Mouse (Mus musculus): Measurements from ENCODE around the gene Fmod. TPM values are rescaled to one million over a fixed set of nuclear protein-coding genes. Genes with fewer than 3 reads are reported as not detected.
A peak's percentile ranks its signal among the peaks of the same experiment; 100 is the strongest.

Fmod gene
- polyA plus RNA-seq (2014; fragmentation: Nextera tagmentation; extraction: Ambion mirVana), result 40.8 and 44.2 TPM in 2 replicates

- no peaks in the 10 kb centered on the region for H3K36me3 ChIP-seq (ENCODE audit: control insufficient read depth, insufficient read depth, low read length)
- no peaks in the 10 kb centered on the region for H3K9me3 ChIP-seq (ENCODE audit: control insufficient read depth, low read length)
- H3K27me3 ChIP-seq (replicated peaks; ENCODE audit: control insufficient read depth, insufficient read depth, low read length), result no peaks in the 10 kb centered on the region
- peaks cover 7% of the 10 kb centered on the region; the same call in 1 of the 2 replicates for H3K4me1 ChIP-seq (ENCODE audit: control insufficient read depth, insufficient read depth, low read length)
- peak within 1 kb of the TSS; percentile 36 for H3K4me2 ChIP-seq (ENCODE audit: low read depth, low read length)
- peak within 1 kb of the TSS; percentile 7 for H3K4me3 ChIP-seq (ENCODE audit: low read depth, low read length)
- DNase-seq (ENCODE audit: low spot score), result peak; percentile 69
- peak; percentile 74; the same call in 1 of the 2 replicates for ATAC-seq (ENCODE audit: low read depth)
- 24% methylated on average over 9 of the region's 9 CpGs for WGBS
- peak within 1 kb of the TSS; percentile 1; the same call in 1 of the 2 replicates for H3K27ac ChIP-seq (replicated peaks; ENCODE audit: low read depth, low read length)
- no peak within 1 kb of the TSS for H3K9ac ChIP-seq (ENCODE audit: low read depth, low read length)
Measured at GRCm38 (mm10) chr1:134037172-134037571, at the start of gene Fmod. TSS of gene Fmod (plus strand) at chr1:134037254.

DNA sequence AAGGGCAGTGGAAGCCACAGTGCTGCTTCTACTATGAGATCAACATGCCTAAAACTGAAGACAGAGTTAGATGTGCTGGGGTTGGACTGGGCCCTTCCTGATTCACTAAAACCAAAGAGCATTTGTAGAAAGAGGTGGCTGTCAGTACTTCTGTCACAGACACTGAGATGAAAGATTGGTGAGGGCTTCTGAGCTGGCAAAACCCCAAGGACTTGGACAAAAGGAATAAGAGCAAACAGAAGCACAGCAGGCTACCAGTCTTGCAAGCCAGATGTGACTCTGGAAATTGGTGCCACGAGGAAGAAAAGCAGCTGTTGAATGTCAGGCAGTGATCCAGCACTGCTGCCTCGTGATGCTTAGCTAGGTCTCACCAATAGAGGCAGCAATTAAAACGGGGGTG is 48.2 kb upstream of the Fmod start:
- WGBS, result 14% methylated on average over 3 of the region's 3 CpGs
- H3K9ac ChIP-seq (ENCODE audit: low read depth, low read length), result no peak overlapping the region
- H3K4me2 ChIP-seq (ENCODE audit: low read depth, low read length), result no peak overlapping the region
- no peak overlapping the region for H3K4me3 ChIP-seq (ENCODE audit: low read depth, low read length)
- DNase-seq (ENCODE audit: low spot score) (peak; percentile 48), ATAC-seq (ENCODE audit: low read depth) (no peak)
- H3K27me3 ChIP-seq (replicated peaks; ENCODE audit: control insufficient read depth, insufficient read depth, low read length), result no peaks in the 10 kb centered on the region
- no peaks in the 10 kb centered on the region for H3K36me3 ChIP-seq (ENCODE audit: control insufficient read depth, insufficient read depth, low read length)
- no peaks in the 10 kb centered on the region; the same call in 1 of the 2 replicates for H3K4me1 ChIP-seq (ENCODE audit: control insufficient read depth, insufficient read depth, low read length)
- peaks cover 5% of the 10 kb centered on the region; the same call in 1 of the 2 replicates for H3K9me3 ChIP-seq (ENCODE audit: control insufficient read depth, low read length)
- H3K27ac ChIP-seq (replicated peaks; ENCODE audit: low read depth, low read length), result no peak overlapping the region

DNA sequence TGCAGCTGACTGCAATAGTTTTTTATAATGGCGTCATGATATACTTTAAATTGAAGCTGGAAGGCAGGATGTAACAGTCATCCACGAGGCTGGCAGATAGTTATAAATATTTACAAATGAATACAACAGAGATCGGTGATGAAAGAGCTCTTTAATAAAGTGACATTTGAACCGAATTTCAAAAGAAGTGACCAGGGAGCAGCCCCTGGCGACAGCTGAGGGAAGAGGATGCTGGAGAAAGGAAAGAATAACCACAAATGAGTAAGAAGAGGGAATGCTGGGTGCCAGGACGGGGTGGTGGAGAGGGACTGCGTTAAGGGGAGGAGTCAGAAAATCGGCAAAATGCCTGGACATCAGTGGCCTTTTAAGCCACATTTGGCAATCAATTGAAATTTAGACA is 45.8 kb upstream of the Fmod start:
- no peak for DNase-seq (ENCODE audit: low spot score)
- H3K4me1 ChIP-seq (ENCODE audit: control insufficient read depth, insufficient read depth, low read length), result no peaks in the 10 kb centered on the region; the same call in 1 of the 2 replicates
- H3K27me3 ChIP-seq (replicated peaks; ENCODE audit: control insufficient read depth, insufficient read depth, low read length), result no peaks in the 10 kb centered on the region
- H3K4me2 ChIP-seq (ENCODE audit: low read depth, low read length), result no peak overlapping the region
- no peaks in the 10 kb centered on the region for H3K36me3 ChIP-seq (ENCODE audit: control insufficient read depth, insufficient read depth, low read length)
- WGBS, result 64% methylated on average over 8 of the region's 8 CpGs
- no peak overlapping the region for H3K9ac ChIP-seq (ENCODE audit: low read depth, low read length)
- no peak overlapping the region for H3K27ac ChIP-seq (replicated peaks; ENCODE audit: low read depth, low read length)
- H3K4me3 ChIP-seq (ENCODE audit: low read depth, low read length), result no peak overlapping the region
- no peaks in the 10 kb centered on the region for H3K9me3 ChIP-seq (ENCODE audit: control insufficient read depth, low read length)
- no peak for ATAC-seq (ENCODE audit: low read depth)

- DNase-seq (ENCODE audit: low spot score) (no peak), ATAC-seq (ENCODE audit: low read depth) (no peak)
- H3K4me1 ChIP-seq (ENCODE audit: control insufficient read depth, insufficient read depth, low read length), result no peaks in the 10 kb centered on the region
- H3K27me3 ChIP-seq (replicated peaks; ENCODE audit: control insufficient read depth, insufficient read depth, low read length), result no peaks in the 10 kb centered on the region
- no peak overlapping the region for H3K4me2 ChIP-seq (ENCODE audit: low read depth, low read length)
- H3K9me3 ChIP-seq (ENCODE audit: control insufficient read depth, low read length), result no peaks in the 10 kb centered on the region
- no peak overlapping the region for H3K27ac ChIP-seq (replicated peaks; ENCODE audit: low read depth, low read length)
- H3K36me3 ChIP-seq (ENCODE audit: control insufficient read depth, insufficient read depth, low read length), result no peaks in the 10 kb centered on the region
- H3K9ac ChIP-seq (ENCODE audit: low read depth, low read length), result no peak overlapping the region
- no peak overlapping the region for H3K4me3 ChIP-seq (ENCODE audit: low read depth, low read length)
- 72% methylated on average over 7 of the region's 7 CpGs for WGBS
Measured at GRCm38 (mm10) chr1:134005490-134005889, 31.6 kb upstream of the Fmod start.

DNA sequence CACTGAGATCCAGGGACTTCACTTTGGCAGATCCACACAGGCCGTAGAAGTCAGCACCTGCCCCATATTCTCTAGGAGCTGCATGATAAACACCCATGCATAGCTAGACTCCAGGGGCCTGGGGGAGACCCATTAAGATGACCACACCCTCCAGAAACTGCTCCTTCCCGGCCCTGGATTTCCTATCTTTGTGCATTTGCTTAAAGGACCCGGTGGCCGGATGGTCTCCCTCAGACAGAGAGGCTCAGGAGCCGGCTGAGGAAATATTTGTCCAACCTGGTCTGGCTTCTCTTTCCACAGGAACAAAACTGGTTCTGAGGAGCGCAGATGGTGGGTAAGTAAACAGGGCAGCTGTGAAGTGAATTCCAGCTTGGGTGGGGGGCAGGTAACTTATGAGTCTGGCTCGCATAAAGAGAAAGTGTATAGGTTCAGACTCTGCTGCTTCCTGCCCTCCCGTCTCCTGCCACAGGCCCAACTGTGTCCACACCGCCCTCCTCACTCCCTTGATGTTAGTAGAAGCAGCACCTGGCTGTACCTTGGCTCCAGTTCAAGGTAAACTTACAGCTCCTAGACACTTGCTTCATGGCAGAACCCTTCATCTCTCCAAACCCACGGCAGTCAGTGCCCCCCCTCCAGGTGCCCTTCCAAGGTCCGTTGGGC is 30.8 kb upstream of the Fmod start:
- ATAC-seq (ENCODE audit: low read depth) (peak; percentile 55; the same call in 1 of the 2 replicates), DNase-seq (ENCODE audit: low spot score) (peak; percentile 49)
- Histone ChIP-seq H3K36me3 (ENCODE audit: control insufficient read depth, insufficient read depth, low read length) (no peaks in the 10 kb centered on the region), H3K9ac (ENCODE audit: low read depth, low read length) (no peak overlapping the region), H3K4me3 (ENCODE audit: low read depth, low read length) (no peak overlapping the region), H3K27ac (replicated peaks; ENCODE audit: low read depth, low read length) (peak overlapping the region; percentile 44; the same call in 1 of the 2 replicates), H3K27me3 (replicated peaks; ENCODE audit: control insufficient read depth, insufficient read depth, low read length) (no peaks in the 10 kb centered on the region), H3K4me2 (ENCODE audit: low read depth, low read length) (no peak overlapping the region), H3K4me1 (ENCODE audit: control insufficient read depth, insufficient read depth, low read length) (no peaks in the 10 kb centered on the region), H3K9me3 (ENCODE audit: control insufficient read depth, low read length) (no peaks in the 10 kb centered on the region)
- 74% methylated on average over 11 of the region's 11 CpGs for WGBS

DNA sequence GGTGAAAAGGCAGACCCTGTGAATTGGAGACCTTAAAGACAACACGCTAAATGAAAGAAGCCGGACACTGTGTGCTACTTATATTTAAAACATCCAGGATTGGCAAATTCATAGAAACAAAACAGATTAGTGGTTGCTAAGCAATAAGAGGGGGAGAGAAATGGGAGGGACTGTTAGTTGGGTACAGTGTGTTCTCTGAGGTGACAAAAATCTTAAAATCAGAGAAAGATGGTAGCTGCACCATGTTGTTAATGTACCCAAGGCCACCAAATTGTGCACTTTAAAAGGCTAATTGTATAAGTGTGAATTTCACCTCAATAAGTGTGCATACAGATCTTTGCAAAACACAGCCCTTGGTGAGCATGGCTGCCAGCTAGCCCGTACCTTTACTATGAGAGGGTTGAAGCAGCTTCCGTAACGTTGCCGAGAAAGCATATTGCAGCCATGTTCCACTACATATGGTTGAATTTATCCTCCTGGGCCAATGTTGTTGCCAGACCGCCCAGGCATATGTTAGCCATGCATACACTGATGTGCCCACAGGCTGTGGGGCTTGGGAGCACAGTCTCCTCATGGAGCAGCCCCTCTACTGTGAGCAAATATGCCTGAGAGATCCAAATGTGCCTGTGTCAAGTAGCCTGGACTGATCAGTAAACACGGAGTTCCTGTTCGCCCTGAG is 12.6 kb upstream of the Fmod start:
- 76% methylated on average over 9 of the region's 9 CpGs for WGBS

DNA sequence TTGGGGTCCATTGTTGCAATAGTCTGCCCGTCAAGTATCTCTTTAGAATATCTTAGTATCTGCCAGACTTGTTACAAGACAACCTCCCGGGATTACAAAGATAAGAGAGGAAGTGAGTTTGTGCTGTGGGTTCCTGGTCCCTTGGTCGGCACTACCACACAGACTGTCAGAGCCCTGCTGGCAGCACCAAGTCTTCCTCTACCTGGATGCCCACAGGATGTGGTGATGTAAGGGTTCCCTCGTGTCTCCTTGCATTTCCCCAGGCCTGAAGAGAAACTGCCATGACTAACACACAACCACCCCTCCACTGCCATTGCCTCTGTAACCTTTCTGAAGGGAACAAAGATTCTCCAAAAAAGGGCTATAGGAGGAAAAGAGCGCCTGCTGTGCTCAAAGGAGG is 11.1 kb upstream of the Fmod start:
- ATAC-seq (ENCODE audit: low read depth), result no peak
- WGBS, result 69% methylated on average over 5 of the region's 5 CpGs
- no peaks in the 10 kb centered on the region for H3K9me3 ChIP-seq (ENCODE audit: control insufficient read depth, low read length)

More for the DNA sequence above, 12.6 kb upstream of the Fmod start:
- Histone ChIP-seq H3K27me3 (replicated peaks; ENCODE audit: control insufficient read depth, insufficient read depth, low read length) (no peaks in the 10 kb centered on the region), H3K9ac (ENCODE audit: low read depth, low read length) (no peak overlapping the region), H3K4me2 (ENCODE audit: low read depth, low read length) (no peak overlapping the region), H3K36me3 (ENCODE audit: control insufficient read depth, insufficient read depth, low read length) (no peaks in the 10 kb centered on the region), H3K4me1 (ENCODE audit: control insufficient read depth, insufficient read depth, low read length) (peaks cover 7% of the 10 kb centered on the region; the same call in 1 of the 2 replicates), H3K27ac (replicated peaks; ENCODE audit: low read depth, low read length) (no peak overlapping the region), H3K9me3 (ENCODE audit: control insufficient read depth, low read length) (no peaks in the 10 kb centered on the region), H3K4me3 (ENCODE audit: low read depth, low read length) (no peak overlapping the region)
- ATAC-seq (ENCODE audit: low read depth) (no peak), DNase-seq (ENCODE audit: low spot score) (no peak)

DNA sequence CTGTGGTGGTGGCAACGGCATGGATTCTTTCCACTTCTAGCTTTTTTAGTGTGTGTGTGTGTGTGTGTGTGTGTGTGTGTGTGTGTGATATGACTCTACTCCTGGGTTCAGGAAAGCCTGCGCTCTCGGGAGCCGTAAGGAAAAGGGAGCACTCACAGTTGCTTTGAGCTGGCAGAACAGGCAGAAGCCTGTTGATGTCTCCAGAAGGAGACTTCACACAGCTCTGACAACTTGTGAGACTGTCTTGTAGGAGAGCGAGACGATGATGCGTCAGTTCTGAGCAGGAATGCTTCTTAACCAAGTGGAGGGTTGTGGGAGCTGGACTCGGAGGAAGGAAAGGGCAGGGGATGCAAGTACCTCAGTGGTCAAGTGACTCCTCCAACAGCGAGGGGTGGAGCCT is 10.3 kb upstream of the Fmod start:
- H3K27me3 ChIP-seq (replicated peaks; ENCODE audit: control insufficient read depth, insufficient read depth, low read length), result no peaks in the 10 kb centered on the region
- no peak overlapping the region for H3K27ac ChIP-seq (replicated peaks; ENCODE audit: low read depth, low read length)
- H3K36me3 ChIP-seq (ENCODE audit: control insufficient read depth, insufficient read depth, low read length), result no peaks in the 10 kb centered on the region
- DNase-seq (ENCODE audit: low spot score), result no peak
- peaks cover 7% of the 10 kb centered on the region; the same call in 1 of the 2 replicates for H3K4me1 ChIP-seq (ENCODE audit: control insufficient read depth, insufficient read depth, low read length)
- 85% methylated on average over 9 of the region's 9 CpGs for WGBS
- ATAC-seq (ENCODE audit: low read depth), result no peak
- no peak overlapping the region for H3K4me3 ChIP-seq (ENCODE audit: low read depth, low read length)
- no peaks in the 10 kb centered on the region for H3K9me3 ChIP-seq (ENCODE audit: control insufficient read depth, low read length)
- H3K4me2 ChIP-seq (ENCODE audit: low read depth, low read length), result no peak overlapping the region
- no peak overlapping the region for H3K9ac ChIP-seq (ENCODE audit: low read depth, low read length)

More for the DNA sequence above, 11.1 kb upstream of the Fmod start:
- Histone ChIP-seq H3K4me1 (ENCODE audit: control insufficient read depth, insufficient read depth, low read length) (peaks cover 7% of the 10 kb centered on the region; the same call in 1 of the 2 replicates), H3K36me3 (ENCODE audit: control insufficient read depth, insufficient read depth, low read length) (no peaks in the 10 kb centered on the region), H3K27ac (replicated peaks; ENCODE audit: low read depth, low read length) (no peak overlapping the region), H3K9ac (ENCODE audit: low read depth, low read length) (no peak overlapping the region), H3K4me2 (ENCODE audit: low read depth, low read length) (no peak overlapping the region), H3K27me3 (replicated peaks; ENCODE audit: control insufficient read depth, insufficient read depth, low read length) (no peaks in the 10 kb centered on the region), H3K4me3 (ENCODE audit: low read depth, low read length) (no peak overlapping the region)
- no peak for DNase-seq (ENCODE audit: low spot score)
